Mouse (Mus musculus) olfactory bulb, adult 2 months (tissue): ENCODE results near the gene Rasl2-9.

Source experiments
- CTCF ChIP-seq: fragments of 200-500 bp; IDR thresholded peaks from 2 replicates; pipeline ENCODE4 v1.5.1; 2012; ENCODE audit warnings: low read depth, mild to moderate bottlenecking, low read length, moderate library complexity; ENCODE audit not compliant: insufficient read depth
- POLR2A ChIP-seq: fragments of 200-500 bp; IDR thresholded peaks from 2 replicates; pipeline ENCODE4 v1.6.1; 2012; ENCODE audit warnings: mild to moderate bottlenecking, low read depth, low read length, moderate library complexity; ENCODE audit not compliant: insufficient read depth

- TF ChIP-seq CTCF (no peak), POLR2A (no peak)
Observed at GRCm38 (mm10) chr7:5092381-5092780, 33.4 kb downstream of the Rasl2-9 start.
